Mouse (Mus musculus): ENCODE measurements at regions not wholly inside any gene's neighbourhood (a gene's known extent, or its start where the extent isn't known, plus 50 kb on each side); places are given as distances from the start of the nearest gene placed in this dataset.

DNA sequence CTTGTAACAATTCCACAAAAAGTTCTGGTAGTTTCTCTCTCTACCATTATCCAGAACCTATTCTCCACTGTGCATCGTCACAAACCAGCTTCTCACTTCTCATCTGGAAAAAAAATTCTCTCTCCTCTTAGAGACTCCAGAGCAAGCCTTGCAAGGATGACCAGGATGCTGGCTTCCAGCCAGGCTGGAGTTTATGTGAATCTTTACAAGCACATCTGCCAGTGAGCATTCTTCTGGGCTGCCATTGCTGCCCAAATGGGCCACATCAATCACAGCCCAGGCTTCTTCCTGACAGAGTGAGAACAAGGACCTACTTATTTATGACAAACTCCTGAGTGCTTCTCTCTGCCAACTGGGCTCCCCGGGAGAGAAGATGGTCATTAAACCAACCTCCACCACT is 91.0 kb upstream of the Trabd2b start:
- no peak for TF ChIP-seq CTCF (IDR thresholded peaks at IDR 0.05; ENCODE audit: low read depth)
- Histone ChIP-seq H3K4me2 (ENCODE audit: low read depth) (no peak overlapping the region), H3K27me3 (ENCODE audit: insufficient read depth, low read length) (no peaks in the 10 kb centered on the region), H3K36me3 (ENCODE audit: insufficient read depth) (no peaks in the 10 kb centered on the region), H3K4me3 (ENCODE audit: low read depth, low read length) (no peak overlapping the region), H3K27ac (ENCODE audit: low read depth, low read length) (no peak overlapping the region), H3K4me1 (ENCODE audit: insufficient read depth) (no peaks in the 10 kb centered on the region), H3K9ac (no peak overlapping the region), H3K9me3 (ENCODE audit: low read length) (no peaks in the 10 kb centered on the region)
- ATAC-seq (no peak), DNase-seq (no peak)
- 77% methylated on average over 2 of the region's 2 CpGs for WGBS

DNA sequence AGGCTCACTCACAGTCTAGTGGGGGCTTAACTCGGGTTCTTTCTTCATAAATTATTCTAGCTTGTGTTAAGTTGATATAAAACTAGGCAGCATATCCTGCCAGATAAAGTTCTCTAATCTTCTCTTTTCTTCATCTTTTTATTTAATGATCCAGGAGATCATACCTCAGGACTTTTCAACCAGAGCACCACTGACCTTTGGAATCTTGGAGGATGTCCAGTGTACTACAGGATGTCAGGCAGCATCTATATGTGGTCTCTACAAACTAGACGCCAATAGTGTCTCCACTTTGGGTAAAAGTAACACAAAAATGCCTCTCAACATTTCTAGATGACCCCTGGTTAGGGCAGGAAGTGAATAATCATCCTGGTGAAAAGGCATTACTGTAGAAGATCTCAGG is 89.4 kb upstream of the Trabd2b start:
- ATAC-seq: no peak
- 84% methylated on average over 2 of the region's 2 CpGs for WGBS
- Histone ChIP-seq H3K4me1 (ENCODE audit: insufficient read depth) (no peaks in the 10 kb centered on the region), H3K9ac (no peak overlapping the region), H3K9me3 (ENCODE audit: low read length) (no peaks in the 10 kb centered on the region), H3K4me3 (ENCODE audit: low read depth, low read length) (no peak overlapping the region), H3K27ac (ENCODE audit: low read depth, low read length) (no peak overlapping the region), H3K36me3 (ENCODE audit: insufficient read depth) (no peaks in the 10 kb centered on the region), H3K27me3 (ENCODE audit: insufficient read depth, low read length) (no peaks in the 10 kb centered on the region), H3K4me2 (ENCODE audit: low read depth) (no peak overlapping the region)
- TF ChIP-seq CTCF (IDR thresholded peaks at IDR 0.05; ENCODE audit: low read depth): no peak
- no peak for DNase-seq

DNA sequence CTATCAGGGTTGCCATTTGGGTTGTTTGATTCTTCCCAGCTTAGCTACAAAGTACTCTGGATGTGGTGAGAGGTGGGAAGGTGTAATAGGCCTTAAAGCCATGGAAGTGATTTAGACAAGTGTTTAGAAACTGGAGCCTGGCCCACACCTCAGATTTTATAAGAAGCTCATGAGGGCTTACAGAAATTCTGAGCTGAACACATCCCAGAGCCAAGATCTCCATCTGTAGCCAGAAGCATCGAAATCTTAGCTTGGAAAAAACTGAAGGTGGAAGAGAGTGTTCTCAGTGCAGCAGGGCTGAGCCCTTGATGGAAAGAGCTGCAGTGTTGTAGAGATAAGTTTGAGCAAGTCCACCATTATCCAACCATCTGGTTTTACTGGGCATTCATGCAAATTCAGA is 86.4 kb upstream of the Trabd2b start:
- Histone ChIP-seq H3K4me2 (ENCODE audit: low read depth) (no peak overlapping the region), H3K4me1 (ENCODE audit: insufficient read depth) (no peaks in the 10 kb centered on the region), H3K27me3 (ENCODE audit: insufficient read depth, low read length) (no peaks in the 10 kb centered on the region), H3K36me3 (ENCODE audit: insufficient read depth) (no peaks in the 10 kb centered on the region), H3K27ac (ENCODE audit: low read depth, low read length) (no peak overlapping the region), H3K9ac (no peak overlapping the region), H3K9me3 (ENCODE audit: low read length) (no peaks in the 10 kb centered on the region), H3K4me3 (ENCODE audit: low read depth, low read length) (no peak overlapping the region)
- WGBS: 56% methylated on average over 1 of the region's 1 CpGs
- no peak for DNase-seq
- no peak for ATAC-seq
- TF ChIP-seq CTCF (IDR thresholded peaks at IDR 0.05; ENCODE audit: low read depth): no peak

DNA sequence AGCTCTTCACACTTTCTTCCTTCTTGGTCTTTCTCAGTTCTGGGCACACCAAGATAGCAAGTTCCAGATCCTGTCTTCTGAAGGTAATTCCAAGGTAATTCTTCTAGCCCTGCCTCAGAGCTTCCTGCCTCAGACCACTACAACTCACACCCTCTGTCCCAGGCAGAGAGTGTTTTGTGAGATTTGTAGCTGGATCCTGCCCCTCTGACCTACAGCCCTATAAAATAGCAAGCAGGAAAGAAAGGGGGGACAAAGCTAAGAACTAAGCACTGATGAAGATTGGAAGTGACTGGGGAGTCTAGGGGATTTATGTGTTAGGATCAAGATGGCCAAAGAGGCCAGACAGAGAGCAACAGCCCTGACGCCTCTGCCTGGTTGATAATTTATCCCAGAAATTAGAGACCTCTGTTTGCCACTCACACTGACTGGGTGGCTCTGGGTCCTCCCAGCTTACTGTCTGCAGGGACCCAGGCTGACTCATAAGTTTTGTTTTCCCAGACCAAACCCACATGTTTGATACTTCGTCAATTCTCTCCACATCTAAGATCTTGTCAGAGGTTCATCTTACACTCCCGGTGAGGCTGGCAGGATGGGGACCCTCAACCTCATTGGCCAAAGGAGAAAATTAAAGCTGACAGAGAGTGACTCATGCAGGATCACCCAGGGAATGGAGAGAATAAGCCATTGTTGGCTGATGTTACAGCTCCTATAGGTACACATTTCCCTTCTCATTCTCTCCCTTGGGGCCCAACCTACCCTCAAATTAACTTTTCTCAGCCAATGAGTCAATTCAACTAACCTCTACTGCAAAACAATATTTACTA is 84.8 kb upstream of the Trabd2b start:
- DNase-seq (no peak), ATAC-seq (no peak)
- H3K4me1 ChIP-seq (ENCODE audit: insufficient read depth): no peaks in the 10 kb centered on the region
- H3K36me3 ChIP-seq (ENCODE audit: insufficient read depth): no peaks in the 10 kb centered on the region
- no peaks in the 10 kb centered on the region for H3K9me3 ChIP-seq (ENCODE audit: low read length)
- no peak for TF ChIP-seq CTCF (IDR thresholded peaks at IDR 0.05; ENCODE audit: low read depth)
- H3K27me3 ChIP-seq (ENCODE audit: insufficient read depth, low read length): no peaks in the 10 kb centered on the region
- 83% methylated on average over 3 of the region's 3 CpGs for WGBS
- no peak overlapping the region for H3K4me2 ChIP-seq (ENCODE audit: low read depth)
- no peak overlapping the region for H3K9ac ChIP-seq
- no peak overlapping the region for H3K27ac ChIP-seq (ENCODE audit: low read depth, low read length)
- H3K4me3 ChIP-seq (ENCODE audit: low read depth, low read length): no peak overlapping the region

DNA sequence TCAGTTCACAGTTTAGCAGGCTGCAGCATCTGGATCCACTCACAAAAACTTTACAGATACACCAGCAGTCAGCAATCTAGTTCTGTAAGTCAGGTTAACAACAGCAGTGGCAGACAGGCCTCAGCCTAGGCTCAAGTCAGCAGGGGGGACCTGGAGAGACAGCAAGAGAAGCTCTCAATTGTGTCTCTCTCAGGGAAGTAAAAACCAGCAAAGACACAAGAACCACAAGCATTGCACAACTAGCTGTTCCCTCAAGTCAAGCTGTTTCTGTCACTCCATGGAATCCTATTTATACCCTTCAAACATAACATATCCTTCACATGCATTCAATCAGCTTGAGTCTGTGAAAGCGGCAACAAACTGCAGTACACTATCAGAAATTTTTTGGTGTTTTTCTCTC is 76.5 kb upstream of the Trabd2b start:
- Histone ChIP-seq H3K4me3 (ENCODE audit: low read depth, low read length) (no peak overlapping the region), H3K9me3 (ENCODE audit: low read length) (no peaks in the 10 kb centered on the region), H3K36me3 (ENCODE audit: insufficient read depth) (no peaks in the 10 kb centered on the region), H3K27me3 (ENCODE audit: insufficient read depth, low read length) (no peaks in the 10 kb centered on the region), H3K9ac (no peak overlapping the region), H3K27ac (ENCODE audit: low read depth, low read length) (no peak overlapping the region), H3K4me1 (ENCODE audit: insufficient read depth) (no peaks in the 10 kb centered on the region), H3K4me2 (ENCODE audit: low read depth) (no peak overlapping the region)
- DNase-seq (no peak), ATAC-seq (no peak)
- WGBS: 100% methylated on average over 1 of the region's 1 CpGs
- TF ChIP-seq CTCF (IDR thresholded peaks at IDR 0.05; ENCODE audit: low read depth): no peak

DNA sequence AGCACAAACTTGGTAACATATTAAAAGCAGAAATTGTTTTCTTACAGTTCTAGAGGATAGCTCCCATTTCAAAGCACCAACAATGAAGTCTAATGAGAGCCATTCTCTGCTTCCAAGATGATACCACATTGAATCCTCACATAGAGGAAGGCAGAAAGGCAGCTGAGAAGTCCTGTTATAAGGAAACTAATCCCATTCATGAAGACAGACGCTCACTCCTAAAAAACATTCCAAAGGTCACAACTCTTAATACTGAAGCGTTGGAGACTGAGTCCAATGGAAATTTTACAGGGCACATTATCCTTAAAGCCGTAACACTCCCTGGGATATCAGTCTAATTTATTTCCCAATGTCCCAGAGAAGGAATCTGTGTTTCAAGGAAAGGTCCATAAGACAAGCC is 75.4 kb upstream of the Trabd2b start:
- ATAC-seq (no peak), DNase-seq (no peak)
- Histone ChIP-seq H3K4me3 (ENCODE audit: low read depth, low read length) (no peak overlapping the region), H3K27me3 (ENCODE audit: insufficient read depth, low read length) (no peaks in the 10 kb centered on the region), H3K9me3 (ENCODE audit: low read length) (no peaks in the 10 kb centered on the region), H3K9ac (no peak overlapping the region), H3K36me3 (ENCODE audit: insufficient read depth) (no peaks in the 10 kb centered on the region), H3K27ac (ENCODE audit: low read depth, low read length) (no peak overlapping the region), H3K4me1 (ENCODE audit: insufficient read depth) (no peaks in the 10 kb centered on the region), H3K4me2 (ENCODE audit: low read depth) (no peak overlapping the region)
- no peak for TF ChIP-seq CTCF (IDR thresholded peaks at IDR 0.05; ENCODE audit: low read depth)
- WGBS: 68% methylated on average over 3 of the region's 3 CpGs

DNA sequence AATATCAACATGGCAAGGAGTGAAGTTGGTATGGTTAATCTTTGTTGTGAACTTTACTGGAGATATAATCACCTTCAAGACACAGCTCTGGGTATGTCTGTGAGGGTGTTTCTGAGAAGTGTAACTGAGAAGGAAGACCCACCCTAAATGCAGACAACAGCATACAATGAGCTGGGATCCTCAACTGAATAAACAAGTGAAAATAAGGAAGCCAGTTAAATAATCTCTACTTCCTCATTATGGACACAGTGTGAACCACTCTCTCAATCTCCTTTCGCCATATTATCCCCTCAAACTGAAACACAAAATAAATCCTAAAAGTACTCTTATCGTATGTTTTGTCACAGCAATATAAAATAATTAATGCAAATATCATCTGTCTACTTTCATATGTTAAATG is 71.7 kb upstream of the Trabd2b start:
- Histone ChIP-seq H3K27me3 (ENCODE audit: insufficient read depth, low read length) (no peaks in the 10 kb centered on the region), H3K4me2 (ENCODE audit: low read depth) (no peak overlapping the region), H3K36me3 (ENCODE audit: insufficient read depth) (no peaks in the 10 kb centered on the region), H3K27ac (ENCODE audit: low read depth, low read length) (no peak overlapping the region), H3K4me3 (ENCODE audit: low read depth, low read length) (no peak overlapping the region), H3K9ac (no peak overlapping the region), H3K9me3 (ENCODE audit: low read length) (no peaks in the 10 kb centered on the region), H3K4me1 (ENCODE audit: insufficient read depth) (no peaks in the 10 kb centered on the region)
- TF ChIP-seq CTCF (IDR thresholded peaks at IDR 0.05; ENCODE audit: low read depth): no peak
- ATAC-seq (no peak), DNase-seq (no peak)
- 85% methylated on average over 2 of the region's 2 CpGs for WGBS

Measured in forebrain, postnatal 0 days (tissue).